Mouse (Mus musculus) lung, postnatal 0 days (tissue): ENCODE data around the gene Fam161a. TPM values are rescaled to one million over a fixed set of nuclear protein-coding genes. Genes with fewer than 3 reads are reported as not detected.

Experiments used
- ATAC-seq: fragments of 200-750 bp; cut with Nextera tagmentation; 2 replicates; pipeline ENCODE4 v1.8.0; 2017; ENCODE audit warnings: moderate library complexity
- DNase-seq: peaks from one replicate; pipeline ENCODE4 v3.0.0-alpha.2; 2016; ENCODE audit warnings: low spot score
- H3K27ac ChIP-seq: fragments of 300-500 bp; sonication (generic); 2 replicates; pipeline ENCODE4 v1.5.1; 2014; ENCODE audit warnings: antibody characterized with exemption, mild to moderate bottlenecking, low read length, mixed read lengths
- H3K27me3 ChIP-seq: fragments of 300-500 bp; sonication (generic); replicated peaks from 2 replicates; pipeline ENCODE4 v1.6.1; 2014; ENCODE audit warnings: low read length, mixed read lengths; ENCODE audit not compliant: insufficient read depth
- H3K36me3 ChIP-seq: fragments of 300-500 bp; sonication (generic); 2 replicates; pipeline ENCODE4 v1.6.1; 2014; ENCODE audit warnings: low read length, mixed read lengths; ENCODE audit not compliant: insufficient read depth
- H3K4me1 ChIP-seq: fragments of 300-500 bp; sonication (generic); 2 replicates; pipeline ENCODE4 v1.6.1; 2014; ENCODE audit warnings: antibody characterized with exemption, low read depth, low read length, mixed read lengths; ENCODE audit not compliant: insufficient read depth
- H3K4me2 ChIP-seq: fragments of 300-500 bp; sonication (generic); replicated peaks from 2 replicates; pipeline ENCODE4 v1.6.1; 2014; ENCODE audit warnings: low read depth, mild to moderate bottlenecking, low read length, moderate library complexity, mixed read lengths
- H3K4me3 ChIP-seq: fragments of 300-500 bp; sonication (generic); 2 replicates; pipeline ENCODE4 v1.5.1; 2014; ENCODE audit warnings: low read depth, low read length
- H3K9ac ChIP-seq: fragments of 300-500 bp; sonication (generic); replicated peaks from 2 replicates; pipeline ENCODE4 v1.6.1; 2014; ENCODE audit warnings: low read depth, mild to moderate bottlenecking
- H3K9me3 ChIP-seq: fragments of 300-500 bp; sonication (generic); 2 replicates; pipeline ENCODE4 v1.6.1; 2016; ENCODE audit warnings: low read length, mixed read lengths
- CTCF ChIP-seq: IDR thresholded peaks from 2 replicates; pipeline ENCODE4 v1.5.1; 2016; ENCODE audit warnings: antibody characterized with exemption, mild to moderate bottlenecking
- EP300 ChIP-seq: IDR thresholded peaks from 2 replicates; pipeline ENCODE4 v1.6.1; 2016; ENCODE audit warnings: antibody characterized with exemption, mild to moderate bottlenecking, control low read depth
- WGBS: fragments of 180-500 bp; shearing (Covaris S2); extraction: QIAGEN DNeasy Blood & Tissue Kit; methylation state at CpG from one replicate; pipeline ENCODE4 v1.1.7; 2014; 5-methylcytosine and 5-hydroxymethylcytosine counted together
- polyA plus RNA-seq: library from polyadenylated mRNA; unstranded; fragments of >200 nt; fragmentation: Nextera tagmentation; extraction: Ambion mirVana; gene quantifications from 2 replicates; pipeline ENCODE4 v1.2.1, GENCODE M21; 2015

Fam161a gene
- polyA plus RNA-seq, 1 experiment from 2014 or later = 21.2 TPM

DNA sequence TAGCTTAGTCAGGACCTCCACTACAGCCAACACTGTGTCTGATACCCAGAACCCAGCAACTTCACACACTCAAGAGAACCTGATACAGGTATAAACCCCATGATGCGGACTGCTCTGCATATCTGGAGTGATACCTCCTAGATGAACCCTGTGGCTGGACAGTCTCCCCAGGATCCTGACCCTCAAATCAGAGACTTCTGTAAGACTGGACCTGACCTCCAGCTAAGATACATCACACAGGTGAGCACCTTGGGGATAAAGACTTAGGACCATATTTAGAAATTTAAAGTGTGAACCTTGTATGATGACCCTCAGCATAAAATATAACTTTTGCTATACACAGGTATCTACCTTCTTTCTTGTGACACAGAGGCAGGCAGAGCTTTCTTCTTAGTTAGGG lies 36.8 kb upstream of the Fam161a start:
- TF ChIP-seq CTCF (no peak), EP300 (no peak)
- no peak overlapping the region for H3K4me2 ChIP-seq
- H3K27me3 ChIP-seq = no peaks in the 10 kb centered on the region
- no peak overlapping the region for H3K4me3 ChIP-seq
- H3K4me1 ChIP-seq = no peaks in the 10 kb centered on the region
- 97% methylated on average over 1 of the region's 1 CpGs for WGBS
- no peak overlapping the region for H3K9ac ChIP-seq
- ATAC-seq = no peak
- no peak overlapping the region for H3K27ac ChIP-seq
- H3K9me3 ChIP-seq = no peaks in the 10 kb centered on the region
- H3K36me3 ChIP-seq = no peaks in the 10 kb centered on the region
- DNase-seq = no peak

DNA sequence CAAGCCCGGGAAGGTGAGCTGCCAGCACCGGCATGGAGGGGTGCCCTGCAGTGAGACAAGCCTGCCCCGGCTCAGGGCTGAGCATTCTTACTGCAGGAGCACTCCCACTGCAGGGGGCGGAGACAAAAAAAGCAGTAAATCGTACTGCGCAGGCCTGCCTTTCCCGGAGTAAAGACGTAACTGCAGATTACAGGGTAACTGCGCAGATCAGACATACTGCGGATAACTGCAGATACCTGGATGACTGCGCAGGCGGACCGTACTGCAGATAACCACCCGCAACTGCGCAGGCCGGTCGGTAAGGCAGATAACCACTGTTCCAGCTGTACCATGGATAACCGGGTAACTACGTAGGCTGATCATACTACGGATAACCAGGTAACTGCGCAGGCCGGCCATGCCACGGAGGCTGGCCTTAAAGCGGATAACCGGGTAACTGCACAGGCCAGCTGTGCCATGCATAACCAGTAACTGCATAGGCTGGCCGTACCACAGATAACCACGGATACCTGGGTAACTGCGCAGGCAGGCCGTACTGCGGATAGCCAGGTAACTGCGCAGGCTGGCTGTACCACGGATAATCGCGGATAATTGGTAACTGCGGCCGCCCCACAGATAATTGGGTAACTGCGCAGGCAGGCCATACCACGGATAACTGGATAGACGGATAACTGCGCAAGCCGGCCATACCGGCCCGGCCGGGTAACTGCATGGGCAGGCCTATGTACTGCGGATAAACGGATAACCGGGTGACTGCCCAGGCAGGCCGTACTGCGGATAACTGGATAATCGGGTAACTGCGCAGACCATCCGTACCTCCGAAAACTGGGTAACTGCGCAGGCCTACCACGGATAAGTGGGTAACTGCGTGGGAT lies 35.3 kb upstream of the Fam161a start, which contains the start of gene Zrsr1:
Gene Zrsr1 (plus strand): TSS at position 171 of the 875 bp plus-strand sequence.
- DNase-seq (peak; percentile 90), ATAC-seq (peak; percentile 80)
- no peaks in the 10 kb centered on the region for H3K4me1 ChIP-seq
- H3K4me3 ChIP-seq = peak within 1 kb of the TSS; percentile 55
- no peaks in the 10 kb centered on the region for H3K36me3 ChIP-seq
- no peaks in the 10 kb centered on the region for H3K9me3 ChIP-seq
- TF ChIP-seq CTCF (peak; percentile 19; the same call in 1 of the 2 replicates), EP300 (no peak)
- peak within 1 kb of the TSS; percentile 62 for H3K27ac ChIP-seq
- WGBS = 55% methylated on average over 56 of the region's 56 CpGs
- no peaks in the 10 kb centered on the region for H3K27me3 ChIP-seq
- H3K9ac ChIP-seq = peak within 1 kb of the TSS; percentile 63
- peak within 1 kb of the TSS; percentile 61 for H3K4me2 ChIP-seq

DNA sequence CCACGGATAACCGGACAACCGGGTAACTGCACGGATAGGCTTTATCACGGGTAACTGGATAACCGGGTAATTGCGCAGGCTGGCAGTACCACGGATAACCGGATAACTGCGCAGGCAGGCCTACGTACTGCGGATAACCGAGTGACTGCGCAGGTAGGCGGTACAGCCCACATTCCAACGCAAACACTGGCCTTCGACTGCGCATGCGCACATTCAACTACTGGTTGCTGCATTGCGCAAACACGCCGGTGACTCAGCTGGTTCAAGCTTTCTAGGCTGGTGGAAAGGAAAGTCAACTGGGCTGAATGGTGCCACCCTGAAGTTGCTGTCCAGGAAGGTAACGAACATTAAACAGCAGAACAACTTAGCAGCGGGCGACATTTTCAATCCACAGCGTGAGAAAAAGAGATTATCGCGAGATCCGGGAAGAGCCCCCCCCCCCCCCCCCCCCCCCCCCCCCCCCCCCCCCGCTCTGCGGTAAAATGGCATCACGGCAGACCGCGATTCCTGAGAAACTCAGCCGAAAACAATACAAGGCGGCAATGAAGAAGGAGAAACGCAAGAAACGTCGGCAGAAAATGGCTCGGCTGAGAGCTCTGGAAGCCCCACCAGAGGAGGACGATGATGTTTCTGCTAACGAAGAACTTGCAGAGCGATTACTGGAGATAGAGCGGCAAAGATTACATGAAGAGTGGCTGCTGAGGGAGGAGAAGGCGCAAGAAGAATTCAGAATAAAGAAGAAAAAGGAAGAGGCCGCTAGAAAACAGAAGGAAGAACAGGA lies 34.4 kb upstream of the Fam161a start:
- H3K27me3 ChIP-seq = no peaks in the 10 kb centered on the region
- 47% methylated on average over 44 of the region's 46 CpGs for WGBS
- peak overlapping the region; percentile 61 for H3K4me2 ChIP-seq
- H3K4me1 ChIP-seq = no peaks in the 10 kb centered on the region
- DNase-seq = peak; percentile 88
- H3K4me3 ChIP-seq = peak overlapping the region; percentile 55
- H3K27ac ChIP-seq = peak overlapping the region; percentile 85
- H3K9ac ChIP-seq = peak overlapping the region; percentile 63
- H3K9me3 ChIP-seq = no peaks in the 10 kb centered on the region
- peak; percentile 74 for ATAC-seq
- H3K36me3 ChIP-seq = no peaks in the 10 kb centered on the region
- no peak for TF ChIP-seq CTCF
- TF ChIP-seq EP300 = no peak

DNA sequence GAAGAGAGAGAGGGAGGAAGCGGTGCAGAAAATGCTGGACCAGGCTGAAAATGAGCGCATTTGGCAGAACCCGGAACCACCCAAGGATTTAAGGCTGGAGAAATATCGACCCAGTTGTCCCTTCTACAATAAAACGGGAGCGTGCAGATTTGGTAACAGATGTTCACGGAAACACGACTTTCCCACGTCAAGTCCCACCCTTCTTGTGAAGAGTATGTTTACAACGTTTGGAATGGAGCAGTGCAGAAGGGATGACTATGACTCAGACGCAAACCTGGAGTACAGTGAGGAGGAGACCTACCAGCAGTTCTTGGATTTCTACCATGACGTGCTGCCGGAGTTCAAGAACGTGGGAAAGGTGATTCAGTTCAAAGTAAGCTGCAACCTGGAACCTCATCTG lies 33.7 kb upstream of the Fam161a start:
- TF ChIP-seq CTCF (no peak), EP300 (no peak)
- Histone ChIP-seq H3K9me3 (no peaks in the 10 kb centered on the region), H3K9ac (peak overlapping the region; percentile 50), H3K27me3 (no peaks in the 10 kb centered on the region), H3K4me1 (no peaks in the 10 kb centered on the region), H3K27ac (peak overlapping the region; percentile 85), H3K4me2 (peak overlapping the region; percentile 52), H3K4me3 (peak overlapping the region; percentile 48), H3K36me3 (no peaks in the 10 kb centered on the region)
- DNase-seq = peak; percentile 70
- WGBS = 53% methylated on average over 14 of the region's 14 CpGs
- peak; percentile 57 for ATAC-seq

DNA sequence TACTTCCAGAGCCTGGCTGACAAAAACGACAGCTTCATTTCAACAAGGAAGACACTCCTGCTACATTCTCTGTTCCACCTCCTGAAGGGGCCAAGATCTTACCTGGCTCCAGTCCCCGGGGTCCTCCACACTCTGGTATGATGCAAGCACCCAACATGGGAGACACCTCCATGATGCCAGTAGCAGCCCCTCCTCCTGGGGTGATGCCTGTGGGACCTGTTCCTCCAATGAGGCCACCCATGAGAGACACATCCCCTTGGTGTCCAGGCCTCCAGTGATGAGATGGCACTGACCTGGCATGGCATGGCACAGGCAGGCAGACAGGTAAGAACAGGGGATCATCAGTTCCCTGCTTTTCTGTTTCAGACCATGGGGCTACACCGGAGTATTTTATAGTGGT lies 29.1 kb upstream of the Fam161a start:
- WGBS = 93% methylated on average over 3 of the region's 3 CpGs
- Histone ChIP-seq H3K4me1 (peaks cover 4% of the 10 kb centered on the region), H3K27me3 (no peaks in the 10 kb centered on the region), H3K9ac (no peak overlapping the region), H3K9me3 (no peaks in the 10 kb centered on the region), H3K4me3 (no peak overlapping the region), H3K27ac (no peak overlapping the region), H3K4me2 (no peak overlapping the region), H3K36me3 (no peaks in the 10 kb centered on the region)
- ATAC-seq (no peak), DNase-seq (no peak)
- TF ChIP-seq CTCF (no peak), EP300 (no peak)

DNA sequence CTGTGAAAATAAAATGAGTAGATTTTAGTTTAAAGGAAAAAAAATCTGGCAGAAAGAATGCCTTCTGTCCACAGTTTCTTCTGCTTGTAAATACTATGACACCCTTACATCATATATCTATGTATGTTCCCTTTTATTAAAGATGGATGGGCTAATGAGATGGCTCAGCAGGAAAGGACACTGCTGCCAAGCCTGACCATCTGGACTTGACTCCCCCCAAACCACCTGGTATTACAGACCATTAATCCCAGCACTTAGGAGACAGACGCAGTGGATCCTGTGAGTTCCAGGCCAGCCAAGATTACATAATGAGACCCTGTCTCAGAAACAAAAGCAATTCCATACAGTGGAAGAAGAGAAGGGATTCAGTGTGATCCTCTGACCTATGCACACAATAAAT lies 28.6 kb upstream of the Fam161a start:
- DNase-seq = no peak
- no peak overlapping the region for H3K27ac ChIP-seq
- no peaks in the 10 kb centered on the region for H3K9me3 ChIP-seq
- H3K4me3 ChIP-seq = no peak overlapping the region
- ATAC-seq = no peak
- no peaks in the 10 kb centered on the region for H3K36me3 ChIP-seq
- H3K9ac ChIP-seq = no peak overlapping the region
- whole genome bisulfite sequencing = 46% methylated on average over 1 of the region's 1 CpGs
- H3K27me3 ChIP-seq = no peaks in the 10 kb centered on the region
- H3K4me2 ChIP-seq = no peak overlapping the region
- TF ChIP-seq EP300 (no peak), CTCF (no peak)
- H3K4me1 ChIP-seq = peaks cover 4% of the 10 kb centered on the region
